Mouse (Mus musculus) stomach, postnatal 0 days (tissue): Measurements from ENCODE around the gene Plxna4. TPM values are rescaled to one million over a fixed set of nuclear protein-coding genes. Genes with fewer than 3 reads are reported as not detected.

ENCODE experiments used
- ATAC-seq: fragments of 200-750 bp; cut with Nextera tagmentation; 2 replicates; pipeline ENCODE4 v1.8.0; 2017; ENCODE audit not compliant: low FRiP score, low TSS enrichment
- DNase-seq: peaks from one replicate; pipeline ENCODE4 v3.0.0-alpha.2; 2016; ENCODE audit warnings: low spot score
- H3K27ac ChIP-seq: fragments of 300-500 bp; sonication (generic); replicated peaks from 2 replicates; pipeline ENCODE4 v1.5.1; 2014; ENCODE audit warnings: mild to moderate bottlenecking, control low read depth
- H3K27me3 ChIP-seq: fragments of 300-500 bp; sonication (generic); 2 replicates; pipeline ENCODE4 v1.6.1; 2014; ENCODE audit warnings: low read length; ENCODE audit not compliant: control insufficient read depth, insufficient read depth
- H3K36me3 ChIP-seq: fragments of 300-500 bp; sonication (generic); 2 replicates; pipeline ENCODE4 v1.6.1; 2014; ENCODE audit warnings: low read length, mixed read lengths; ENCODE audit not compliant: control insufficient read depth, insufficient read depth
- H3K4me1 ChIP-seq: fragments of 300-500 bp; sonication (generic); replicated peaks from 2 replicates; pipeline ENCODE4 v1.6.1; 2014; ENCODE audit warnings: antibody characterized with exemption; ENCODE audit not compliant: control insufficient read depth, insufficient read depth
- H3K4me2 ChIP-seq: fragments of 300-500 bp; sonication (generic); replicated peaks from 2 replicates; pipeline ENCODE4 v1.6.1; 2014; ENCODE audit warnings: low read depth, mild to moderate bottlenecking, control low read depth, moderate library complexity
- H3K4me3 ChIP-seq: fragments of 300-500 bp; sonication (generic); 2 replicates; pipeline ENCODE4 v1.5.1; 2014; ENCODE audit warnings: low read depth, low read length, control low read depth
- H3K9ac ChIP-seq: fragments of 300-500 bp; sonication (generic); 2 replicates; pipeline ENCODE4 v1.6.1; 2014; ENCODE audit warnings: mild to moderate bottlenecking, low read length, control low read depth, mixed read lengths
- H3K9me3 ChIP-seq: fragments of 300-500 bp; sonication (generic); 2 replicates; pipeline ENCODE4 v1.6.1; 2016; ENCODE audit warnings: low read length; ENCODE audit not compliant: control insufficient read depth
- CTCF ChIP-seq: IDR thresholded peaks from 2 replicates; pipeline ENCODE4 v1.5.1; 2016; ENCODE audit warnings: antibody characterized with exemption, low read depth, mild to moderate bottlenecking, moderate library complexity
- EP300 ChIP-seq: optimal IDR thresholded peaks from 2 replicates; pipeline ENCODE3; 2016; ENCODE audit warnings: antibody characterized with exemption
- WGBS: fragments of 180-500 bp; shearing (Covaris S2); extraction: QIAGEN DNeasy Blood & Tissue Kit; methylation state at CpG from one replicate; pipeline ENCODE4 v1.1.7; 2014; 5-methylcytosine and 5-hydroxymethylcytosine counted together
- polyA plus RNA-seq: library from polyadenylated mRNA; unstranded; fragments of >200 nt; fragmentation: Nextera tagmentation; extraction: Ambion mirVana; gene quantifications from 2 replicates; pipeline ENCODE4 v1.2.1, GENCODE M21; 2015

Plxna4 gene
- polyA plus RNA-seq, 1 experiment from 2014 or later: 1.1 TPM

DNA sequence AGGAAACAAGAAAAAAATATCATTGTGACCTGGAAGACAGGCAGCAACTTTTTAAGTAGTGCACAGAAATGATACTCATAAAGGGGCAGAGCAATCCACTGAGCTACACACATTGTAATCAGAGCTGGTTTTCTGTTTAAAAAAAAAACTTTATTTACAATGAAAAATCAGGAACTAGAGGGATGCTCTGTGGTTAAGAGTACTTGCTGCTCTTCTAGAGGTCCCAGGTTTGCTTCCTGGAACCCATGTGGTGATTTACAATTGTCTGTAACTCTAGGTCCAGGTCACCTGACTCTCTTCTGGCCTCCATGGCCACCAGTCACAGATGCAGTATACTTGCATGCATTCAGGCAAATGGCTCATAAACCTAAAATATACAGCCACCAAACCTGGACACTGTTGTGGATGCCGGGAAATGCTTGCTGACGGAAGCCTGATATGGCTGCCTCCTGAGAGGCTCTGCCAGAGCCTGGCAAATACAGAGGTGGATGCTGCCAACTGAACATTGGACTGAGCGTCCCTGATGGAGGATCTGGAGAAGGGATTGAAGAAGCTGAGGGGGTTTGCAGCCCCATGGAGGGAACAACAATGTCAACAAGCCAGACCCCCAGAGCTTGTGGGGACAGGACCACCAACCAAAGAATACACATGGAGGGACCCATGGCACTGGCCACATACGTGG lies 465.3 kb downstream of the Plxna4 start:
- Histone ChIP-seq H3K36me3 (no peaks in the 10 kb centered on the region), H3K4me1 (no peaks in the 10 kb centered on the region), H3K27me3 (no peaks in the 10 kb centered on the region), H3K9ac (no peak overlapping the region), H3K4me3 (no peak overlapping the region), H3K27ac (no peak overlapping the region), H3K4me2 (no peak overlapping the region), H3K9me3 (no peaks in the 10 kb centered on the region)
- TF ChIP-seq CTCF: no peak
- no peak for TF ChIP-seq EP300
- ATAC-seq: no peak
- WGBS: 86% methylated on average over 4 of the region's 4 CpGs
- DNase-seq: no peak

GRCm38 (mm10) chr6:32120931-32121330 lies 467.1 kb downstream of the Plxna4 start:
- Histone ChIP-seq H3K4me2 (no peak overlapping the region), H3K4me1 (no peaks in the 10 kb centered on the region), H3K27ac (no peak overlapping the region), H3K9ac (no peak overlapping the region), H3K36me3 (no peaks in the 10 kb centered on the region), H3K9me3 (no peaks in the 10 kb centered on the region), H3K4me3 (no peak overlapping the region), H3K27me3 (no peaks in the 10 kb centered on the region)
- no peak for ATAC-seq
- 54% methylated on average over 1 of the region's 1 CpGs for WGBS
- no peak for TF ChIP-seq CTCF
- no peak for TF ChIP-seq EP300
- no peak for DNase-seq

DNA sequence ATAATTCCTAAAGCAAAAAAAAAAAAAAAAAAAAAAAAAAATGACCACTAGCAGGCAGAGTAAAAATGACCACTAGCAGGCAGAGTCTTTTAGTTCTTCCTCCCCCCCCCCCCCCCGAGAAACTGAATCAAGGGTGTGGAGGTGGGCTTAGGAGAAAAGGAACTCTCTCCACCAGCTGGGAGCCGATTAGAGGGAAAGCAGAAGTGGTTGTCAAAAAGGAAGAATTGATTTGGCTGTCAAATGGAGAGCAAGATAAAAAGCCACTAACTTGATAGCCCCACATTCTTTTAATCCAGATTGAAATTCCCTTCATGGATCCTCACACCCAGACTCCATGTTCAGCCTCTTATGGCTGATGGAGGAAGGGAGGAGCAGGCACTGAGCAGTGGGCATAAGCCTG lies 478.8 kb downstream of the Plxna4 start:
- Histone ChIP-seq H3K4me2 (no peak overlapping the region), H3K27me3 (no peaks in the 10 kb centered on the region), H3K9me3 (no peaks in the 10 kb centered on the region), H3K36me3 (no peaks in the 10 kb centered on the region), H3K27ac (no peak overlapping the region), H3K9ac (no peak overlapping the region), H3K4me1 (no peaks in the 10 kb centered on the region), H3K4me3 (no peak overlapping the region)
- DNase-seq (no peak), ATAC-seq (no peak)
- WGBS: 28% methylated on average over 2 of the region's 2 CpGs
- TF ChIP-seq EP300: no peak
- no peak for TF ChIP-seq CTCF

- no peak overlapping the region for H3K4me3 ChIP-seq
- ATAC-seq (no peak), DNase-seq (no peak)
- no peaks in the 10 kb centered on the region for H3K4me1 ChIP-seq
- H3K4me2 ChIP-seq: no peak overlapping the region
- H3K9me3 ChIP-seq: no peaks in the 10 kb centered on the region
- TF ChIP-seq EP300: no peak
- TF ChIP-seq CTCF: no peak
- H3K27ac ChIP-seq: no peak overlapping the region
- H3K36me3 ChIP-seq: no peaks in the 10 kb centered on the region
- no peaks in the 10 kb centered on the region for H3K27me3 ChIP-seq
- 48% methylated on average over 9 of the region's 9 CpGs for WGBS
- H3K9ac ChIP-seq: no peak overlapping the region
Observed at GRCm38 (mm10) chr6:32105547-32106275, 482.3 kb downstream of the Plxna4 start.
